Mouse (Mus musculus): ENCODE data around the gene U2af2.
"Not testable (repeated sequence)": the region's sequence is repeated elsewhere in the genome, so short reads cannot be mapped to it uniquely, and the experiment has no call there.

The U2af2 gene

GRCm38 (mm10) chr7:5061774-5062359 is at the start of gene U2af2:
Gene U2af2, plus strand, starts transcription at chr7:5062143.
- DNase-seq (ENCODE audit: low spot score), result peak; percentile 85

- DNase-seq (ENCODE audit: low spot score), result no peak
Measured at GRCm38 (mm10) chr7:5012681-5013513, 49.0 kb upstream of the U2af2 start.

- peak; percentile 88 for DNase-seq (ENCODE audit: low spot score)
Measured at GRCm38 (mm10) chr7:5014251-5015117, 47.5 kb upstream of the U2af2 start, which contains the start of the genes Zfp524 and Fiz1. Gene Zfp524, plus strand, starts transcription at chr7:5014415. Gene Fiz1, minus strand, starts transcription at chr7:5014697.

- peak; percentile 84 for DNase-seq (ENCODE audit: low spot score)
Measured at GRCm38 (mm10) chr7:5015118-5016001, 46.6 kb upstream of the U2af2 start, which contains the start of gene Gm44973. Gene Gm44973, plus strand, starts transcription at chr7:5015496.

- no peak for DNase-seq (ENCODE audit: low spot score)
Measured at GRCm38 (mm10) chr7:5016057-5016456, 45.9 kb upstream of the U2af2 start.

- no peak for DNase-seq (ENCODE audit: low spot score)
Measured at GRCm38 (mm10) chr7:5016920-5017319, 45.0 kb upstream of the U2af2 start.

GRCm38 (mm10) chr7:5017352-5017751 is 44.6 kb upstream of the U2af2 start:
- DNase-seq (ENCODE audit: low spot score), result no peak

- no peak for DNase-seq (ENCODE audit: low spot score)
Measured at GRCm38 (mm10) chr7:5017931-5018330, 44.0 kb upstream of the U2af2 start.

- DNase-seq (ENCODE audit: low spot score), result not testable (repeated sequence)
Measured at GRCm38 (mm10) chr7:5019576-5019975, 42.4 kb upstream of the U2af2 start.

GRCm38 (mm10) chr7:5020000-5020681 is 41.8 kb upstream of the U2af2 start, which contains the start of the genes Zfp865 and Ccdc106:
Gene Zfp865, plus strand, starts transcription at chr7:5020376.
Gene Ccdc106, plus strand, starts transcription at chr7:5020553.
- peak; percentile 93 for DNase-seq (ENCODE audit: low spot score)

GRCm38 (mm10) chr7:5020685-5021084 is 41.3 kb upstream of the U2af2 start:
- no peak for DNase-seq (ENCODE audit: low spot score)

GRCm38 (mm10) chr7:5021197-5021596 is 40.7 kb upstream of the U2af2 start:
- no peak for DNase-seq (ENCODE audit: low spot score)

GRCm38 (mm10) chr7:5029543-5029942 is 32.4 kb upstream of the U2af2 start:
- DNase-seq (ENCODE audit: low spot score), result no peak

GRCm38 (mm10) chr7:5029946-5030345 is 32.0 kb upstream of the U2af2 start:
- no peak for DNase-seq (ENCODE audit: low spot score)

- DNase-seq (ENCODE audit: low spot score), result no peak
Measured at GRCm38 (mm10) chr7:5030554-5031275, 31.2 kb upstream of the U2af2 start.

- DNase-seq (ENCODE audit: low spot score), result no peak
Measured at GRCm38 (mm10) chr7:5031496-5031895, 30.4 kb upstream of the U2af2 start.

GRCm38 (mm10) chr7:5033818-5034217 is 28.1 kb upstream of the U2af2 start, which contains the start of gene 4632433K11Rik:
Gene 4632433K11Rik, plus strand, starts transcription at chr7:5034118.
- no peak for DNase-seq (ENCODE audit: low spot score)

GRCm38 (mm10) chr7:5035628-5036027 is 26.3 kb upstream of the U2af2 start:
- DNase-seq (ENCODE audit: low spot score), result no peak

GRCm38 (mm10) chr7:5036136-5036535 is 25.8 kb upstream of the U2af2 start:
- no peak for DNase-seq (ENCODE audit: low spot score)

GRCm38 (mm10) chr7:5037026-5037425 is 24.9 kb upstream of the U2af2 start:
- no peak for DNase-seq (ENCODE audit: low spot score)

Data from urinary bladder, postnatal 10 days (tissue).